Mouse (Mus musculus) left cerebral cortex, postnatal 36 days (tissue): ENCODE measurements around the gene Atg9a. TPM values are rescaled to one million over a fixed set of nuclear protein-coding genes. Genes with fewer than 3 reads are reported as not detected.

Experiments
- DNase-seq, 2 experiments: peaks; one replicate each; pipeline ENCODE4 v3.0.0; 2021 to 2022; ENCODE audit warnings: low spot score in 2 of 2, mixed read lengths in 1 of 2
- intact Hi-C: fragments of 180-260 bp; cut with DNase I; formaldehyde crosslinking; loops from one replicate; pipeline ENCODE4 v1.15.1; 2025
- total RNA-seq, 2 experiments: library from RNA; stranded (reverse); gene quantifications; 2 replicates each; pipeline ENCODE4 v1.2.3; 2021

The Atg9a gene
- total RNA-seq, 2 experiments from 2014 or later: 138 to 146 TPM

DNA sequence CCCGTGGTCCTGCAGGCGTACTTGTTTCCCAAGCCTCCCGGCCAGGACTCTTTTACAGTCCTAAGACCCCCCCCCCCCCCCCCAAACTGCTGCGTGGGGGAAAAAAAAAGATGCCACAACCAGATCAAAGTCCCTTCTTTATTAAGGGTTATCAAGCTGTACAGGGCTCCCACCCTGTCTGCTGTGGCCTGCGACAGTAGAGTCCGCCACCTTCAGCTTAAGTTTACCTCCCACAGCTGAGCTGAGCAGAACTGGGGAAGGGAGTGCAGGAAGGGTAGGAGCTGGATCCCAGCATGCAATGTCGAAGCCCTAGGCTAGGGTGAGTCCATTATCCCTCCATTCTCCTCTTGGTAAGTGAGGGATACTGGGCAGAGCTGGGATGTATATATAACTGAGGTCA is 11.3 kb downstream of the Atg9a start:
- intact Hi-C loops: no loop called here
- DNase-seq: no peak

DNA sequence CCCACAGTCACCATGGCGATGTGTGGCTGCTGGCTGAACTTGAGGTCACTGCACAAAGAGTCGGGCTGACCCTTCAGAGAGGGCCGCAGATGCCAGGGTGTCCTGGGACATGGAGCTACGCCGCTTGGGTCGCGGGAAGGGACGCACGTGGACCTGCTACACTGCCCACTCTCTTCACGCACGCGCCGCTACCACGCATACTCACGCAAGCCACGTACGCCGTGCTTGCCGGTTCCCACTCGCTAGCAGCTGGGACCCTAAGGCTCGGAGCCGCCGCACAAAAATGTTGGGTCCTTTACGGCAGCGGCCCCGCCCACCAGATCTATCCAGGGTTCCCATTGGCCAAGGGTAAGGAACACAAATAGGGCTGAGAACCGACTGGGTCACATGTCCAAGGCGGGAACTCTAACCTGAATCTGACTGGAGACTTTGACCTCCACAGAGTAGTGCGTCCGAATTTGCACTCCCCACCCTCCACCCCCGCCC is 11.8 kb downstream of the Atg9a start, which contains the start of gene Abcb6:
Gene Abcb6 (minus strand): TSS at position 288 of the 486 bp plus-strand sequence.
- intact Hi-C loops: no loop called here
- peak; percentile 90 to 92 for DNase-seq

DNA sequence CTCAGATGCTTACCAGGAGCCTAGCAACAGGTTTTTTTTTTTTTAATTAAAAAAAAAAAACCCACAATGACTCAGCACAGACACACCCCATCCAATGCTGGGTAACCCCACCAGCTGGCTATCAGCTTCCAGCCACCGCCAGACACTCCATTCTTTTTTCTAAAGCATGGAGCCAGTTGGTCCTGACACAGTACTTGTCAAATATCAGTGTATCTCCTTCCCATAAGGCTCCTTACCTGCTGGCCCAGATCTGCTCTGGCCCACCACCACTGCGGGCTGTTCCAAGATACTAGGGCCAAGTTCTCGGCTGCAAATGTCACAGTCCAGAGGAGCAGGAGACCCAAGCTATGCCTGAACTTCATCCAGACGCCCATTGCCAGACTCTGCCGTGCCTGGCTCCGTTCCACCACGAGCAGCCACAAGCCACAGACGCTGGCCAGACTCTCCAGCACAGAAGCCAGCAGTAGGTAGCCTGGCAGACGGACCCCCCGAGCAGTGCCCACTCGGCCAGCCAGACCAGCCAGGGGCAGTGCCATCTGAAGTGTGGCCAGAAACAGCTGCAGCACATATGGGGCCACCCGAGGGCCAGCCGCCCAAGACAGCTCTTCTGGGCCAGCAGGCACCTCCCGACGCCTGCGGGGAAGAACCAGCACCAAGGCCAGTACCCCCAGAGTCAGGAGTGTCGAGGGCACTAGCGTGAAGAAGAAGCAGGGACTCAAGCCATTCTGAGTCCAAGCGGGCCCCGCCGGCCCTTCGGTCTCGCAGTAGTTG is 12.5 kb downstream of the Atg9a start:
- intact Hi-C loops: no loop called here
- DNase-seq: peak; percentile 34 to 40

DNA sequence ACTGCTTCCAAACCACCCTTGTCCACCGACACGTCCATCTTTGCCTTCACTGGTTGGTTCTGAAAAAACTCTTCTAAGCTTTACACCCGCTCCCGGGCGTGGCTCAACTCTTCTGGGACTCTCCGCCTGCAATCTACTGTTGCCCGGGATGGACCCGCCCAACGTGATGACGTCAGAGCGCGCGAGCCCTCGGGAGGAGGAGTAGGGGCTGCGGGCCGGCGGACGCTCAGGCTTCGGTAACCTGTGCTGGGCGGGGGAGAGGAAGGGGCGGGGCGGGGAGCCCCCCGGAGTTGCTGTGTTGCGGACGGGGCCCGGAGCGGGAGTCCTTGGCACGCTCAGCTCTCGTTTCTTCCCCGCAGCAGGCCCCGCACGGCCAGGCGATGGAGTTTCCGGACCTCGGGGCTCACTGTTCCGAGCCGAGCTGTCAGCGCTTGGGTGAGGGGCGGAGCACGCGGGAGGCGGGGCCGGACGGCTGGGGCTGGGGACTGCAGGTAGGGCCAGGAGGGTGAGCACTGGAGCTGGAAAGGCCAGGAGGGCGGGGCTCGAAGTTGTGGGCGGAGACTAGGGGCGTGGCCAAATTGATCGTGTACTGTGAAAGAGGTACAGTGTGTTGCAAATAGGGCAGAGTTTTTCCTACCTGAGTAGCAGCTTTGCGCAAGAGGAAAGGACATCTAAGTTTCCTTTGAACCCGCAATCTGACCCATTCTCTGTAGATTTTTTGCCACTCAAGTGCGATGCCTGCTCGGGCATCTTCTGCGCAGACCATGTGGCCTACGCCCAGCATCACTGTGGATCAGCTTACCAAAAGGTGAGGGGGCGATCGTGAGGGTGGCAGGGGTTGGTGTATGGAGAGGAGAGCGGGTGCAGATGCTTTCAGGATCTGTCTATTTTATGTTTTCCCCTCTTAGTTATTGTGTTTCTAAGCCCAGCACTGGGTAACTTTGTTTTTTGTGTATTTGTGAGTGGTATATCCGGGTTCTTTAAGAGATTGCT is 23.2 kb downstream of the Atg9a start, which contains the start of gene Zfand2b:
Gene Zfand2b (plus strand): TSS at position 175 of the 993 bp plus-strand sequence.
- peak; percentile 94 to 95 for DNase-seq
- intact Hi-C loops: loop anchor here (2.0 kb wide), 1 partner anchor 26 kb away; the partner anchor contains the start of genes Cnppd1 and Retreg2

DNA sequence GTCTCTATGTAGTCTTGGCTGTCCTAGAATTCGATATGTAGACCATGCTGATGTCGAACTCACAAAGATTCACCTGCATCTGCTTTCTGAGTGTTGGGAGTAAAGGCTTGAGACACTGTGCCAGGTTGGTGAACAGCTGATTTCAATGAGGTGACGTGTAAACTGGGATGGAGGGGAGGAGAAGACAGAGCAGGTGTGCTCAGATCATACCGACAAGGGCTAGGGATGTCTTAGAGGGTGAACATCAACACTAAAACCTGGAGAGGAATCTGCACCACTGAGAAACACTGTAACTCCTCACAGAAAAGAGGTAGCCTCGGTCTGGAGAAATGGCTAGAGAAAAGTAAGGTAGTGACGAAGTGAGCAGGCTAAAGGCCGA is 23.9 kb downstream of the Atg9a start:
- intact Hi-C loops: loop anchor here (2.0 kb wide), 1 partner anchor 25 kb away; the partner anchor contains the start of genes Cnppd1 and Retreg2
- DNase-seq: no peak

DNA sequence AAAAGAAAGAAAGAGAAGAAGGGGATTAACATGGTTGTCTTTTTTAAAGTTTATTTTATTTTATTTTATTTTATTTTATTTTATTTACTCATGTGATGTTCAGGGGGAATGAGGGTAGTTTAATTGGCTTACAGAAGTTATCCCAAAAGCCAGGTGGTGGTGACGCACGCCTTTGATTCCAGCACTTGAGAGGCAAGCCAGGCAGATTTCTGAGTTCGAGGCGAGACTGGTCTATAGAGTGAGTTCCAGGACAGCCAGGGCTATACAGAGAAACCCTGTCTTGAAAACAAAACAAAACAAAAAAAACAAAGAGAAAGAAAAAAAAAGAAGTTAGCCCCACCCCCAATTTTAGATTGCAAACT is 31.8 kb downstream of the Atg9a start:
- no peak for DNase-seq
- intact Hi-C loops: no loop called here

DNA sequence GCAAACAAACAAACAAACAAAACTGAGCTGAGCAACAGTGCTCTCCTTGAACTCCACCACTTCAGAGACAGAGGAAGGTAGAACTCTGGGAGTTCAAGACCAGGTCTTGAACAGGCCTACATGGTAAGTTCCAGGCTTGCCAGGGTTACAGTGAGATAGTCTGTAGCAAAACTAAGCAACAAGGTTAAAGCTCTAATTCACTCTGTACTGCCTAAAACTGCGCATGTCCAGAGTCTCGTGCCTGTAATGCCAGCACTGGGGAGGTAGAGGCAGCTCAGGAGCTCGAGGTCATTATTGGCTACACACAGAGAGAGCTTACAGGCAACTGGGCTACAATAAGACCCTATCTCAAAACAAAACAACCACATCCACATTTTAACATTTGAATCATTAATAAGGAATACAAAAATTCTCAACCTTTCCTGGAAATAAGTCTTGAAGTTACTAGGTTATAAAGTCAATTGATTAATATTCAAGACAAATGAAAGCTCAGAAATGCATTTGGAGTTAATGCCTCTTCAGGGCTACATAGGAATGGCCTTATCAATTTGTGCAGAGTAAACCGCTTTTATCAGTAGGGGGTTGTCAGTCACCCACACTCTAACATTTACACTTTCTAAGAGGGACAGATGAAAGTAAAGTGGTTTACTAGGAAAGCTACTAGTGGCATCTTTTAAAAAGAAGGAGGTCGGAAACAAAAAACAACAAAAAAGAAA is 32.3 kb downstream of the Atg9a start:
- intact Hi-C loops: no loop called here
- DNase-seq: no peak

DNA sequence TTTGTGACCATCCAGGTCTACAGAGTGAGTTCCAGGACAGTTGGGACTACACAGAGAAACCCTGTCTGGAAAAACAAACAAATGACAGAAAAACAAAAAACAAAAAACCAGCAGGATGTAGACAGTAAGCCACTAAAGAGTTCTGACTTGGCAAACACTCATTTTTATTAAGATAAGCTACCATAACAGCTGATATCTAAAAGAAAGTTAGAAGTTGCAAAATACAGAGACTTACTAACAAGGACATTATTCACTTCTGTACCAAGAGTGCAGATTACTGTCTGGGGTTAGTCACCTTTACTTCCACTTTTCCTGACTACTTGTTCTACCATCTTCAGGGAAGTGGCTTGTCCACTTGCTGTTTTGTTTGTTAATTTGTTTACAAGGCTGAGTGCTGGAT is 33.0 kb downstream of the Atg9a start:
- no peak for DNase-seq
- intact Hi-C loops: no loop called here

DNA sequence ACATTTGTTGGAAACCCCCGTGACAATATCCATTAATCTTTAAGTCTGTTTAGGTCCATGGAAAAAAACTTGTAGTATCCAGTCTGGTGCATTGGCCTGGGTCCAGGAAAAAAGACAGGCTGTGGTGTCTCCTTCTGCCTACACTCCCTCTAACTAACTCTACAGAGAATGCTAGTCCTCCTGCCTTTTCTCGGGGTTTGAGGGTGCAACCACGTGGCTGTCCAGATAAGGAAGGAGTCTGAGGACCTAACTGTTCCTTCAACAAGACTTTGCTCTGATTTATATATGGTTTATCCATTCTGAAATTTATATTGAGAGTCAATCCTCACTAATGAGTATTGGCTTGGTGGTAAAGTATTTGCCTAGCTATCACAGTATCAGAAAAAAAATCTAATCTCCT is 36.2 kb downstream of the Atg9a start:
- intact Hi-C loops: no loop called here
- DNase-seq: no peak

DNA sequence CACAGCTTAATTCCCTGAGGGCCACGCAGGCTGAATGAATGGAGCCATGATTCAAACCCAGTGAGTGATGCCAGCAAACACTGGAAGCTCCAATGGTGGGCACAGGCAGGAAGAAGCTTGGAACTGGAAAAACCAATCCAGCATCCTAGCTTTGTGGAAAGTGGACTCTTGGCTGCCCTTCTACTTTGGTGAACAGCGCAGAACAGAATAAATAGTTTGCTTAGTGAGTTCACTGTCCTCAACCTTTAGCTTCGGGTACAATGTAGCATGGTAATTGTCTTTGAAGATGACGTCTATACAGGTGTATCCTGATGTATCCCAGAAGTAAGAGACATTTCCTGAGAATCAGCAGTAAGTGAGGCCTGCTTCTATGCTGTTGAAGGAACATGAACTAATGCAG is 43.3 kb downstream of the Atg9a start:
- no peak for DNase-seq
- intact Hi-C loops: no loop called here

DNA sequence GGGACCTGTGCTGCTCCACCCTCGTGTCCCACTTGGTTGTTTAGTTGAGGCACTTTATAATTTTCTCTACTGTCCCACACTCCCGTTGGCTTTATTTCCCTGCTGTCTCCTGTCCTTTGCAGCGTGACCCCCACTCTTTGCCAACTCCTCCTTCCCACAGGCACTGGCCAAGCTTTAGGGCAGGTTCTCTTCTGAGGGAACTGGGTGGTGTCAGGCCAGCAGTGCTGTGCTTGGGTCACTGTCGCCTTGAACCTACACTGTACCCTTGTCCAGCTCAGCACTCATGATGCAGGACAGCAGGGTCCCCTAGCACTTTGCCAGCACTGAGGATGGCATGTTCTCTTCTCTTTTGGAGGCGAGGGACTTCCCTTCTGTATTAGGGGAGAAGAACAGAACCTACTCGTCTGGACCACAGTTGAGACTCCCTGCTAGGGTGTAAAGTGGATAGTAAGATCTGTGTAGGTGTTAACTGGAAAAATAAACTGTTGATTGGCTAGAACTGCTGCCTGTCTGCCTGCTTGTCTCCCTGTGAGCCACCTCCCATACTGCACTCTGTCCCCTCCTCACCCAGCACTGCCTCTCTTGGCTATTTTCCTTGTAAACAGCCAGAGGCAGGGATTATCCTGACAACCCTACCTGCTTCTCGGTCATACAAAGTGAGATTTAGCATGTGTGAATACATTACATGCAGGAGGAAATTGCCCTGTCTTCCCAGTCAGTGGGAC is 44.4 kb downstream of the Atg9a start:
- DNase-seq: no peak
- intact Hi-C loops: no loop called here

DNA sequence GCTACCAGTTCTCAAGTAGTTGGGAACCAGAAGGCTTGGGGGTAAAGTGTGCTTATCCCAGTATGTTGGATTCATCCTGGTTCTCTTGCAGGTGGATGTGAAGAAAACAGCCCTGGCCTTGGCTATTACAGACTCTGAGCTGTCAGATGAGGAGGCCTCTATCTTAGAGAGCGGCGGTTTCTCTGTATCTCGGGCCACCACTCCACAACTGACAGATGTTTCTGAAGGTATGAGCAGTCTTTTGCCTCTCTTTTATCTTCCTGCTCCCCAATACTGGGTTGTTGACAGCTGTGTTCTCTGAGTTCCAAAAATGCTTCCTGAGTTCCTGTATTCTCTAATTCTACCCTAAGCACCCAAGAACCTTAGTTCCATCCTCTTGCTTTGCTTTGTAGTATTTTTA is 46.4 kb downstream of the Atg9a start:
- no peak for DNase-seq
- intact Hi-C loops: no loop called here

DNA sequence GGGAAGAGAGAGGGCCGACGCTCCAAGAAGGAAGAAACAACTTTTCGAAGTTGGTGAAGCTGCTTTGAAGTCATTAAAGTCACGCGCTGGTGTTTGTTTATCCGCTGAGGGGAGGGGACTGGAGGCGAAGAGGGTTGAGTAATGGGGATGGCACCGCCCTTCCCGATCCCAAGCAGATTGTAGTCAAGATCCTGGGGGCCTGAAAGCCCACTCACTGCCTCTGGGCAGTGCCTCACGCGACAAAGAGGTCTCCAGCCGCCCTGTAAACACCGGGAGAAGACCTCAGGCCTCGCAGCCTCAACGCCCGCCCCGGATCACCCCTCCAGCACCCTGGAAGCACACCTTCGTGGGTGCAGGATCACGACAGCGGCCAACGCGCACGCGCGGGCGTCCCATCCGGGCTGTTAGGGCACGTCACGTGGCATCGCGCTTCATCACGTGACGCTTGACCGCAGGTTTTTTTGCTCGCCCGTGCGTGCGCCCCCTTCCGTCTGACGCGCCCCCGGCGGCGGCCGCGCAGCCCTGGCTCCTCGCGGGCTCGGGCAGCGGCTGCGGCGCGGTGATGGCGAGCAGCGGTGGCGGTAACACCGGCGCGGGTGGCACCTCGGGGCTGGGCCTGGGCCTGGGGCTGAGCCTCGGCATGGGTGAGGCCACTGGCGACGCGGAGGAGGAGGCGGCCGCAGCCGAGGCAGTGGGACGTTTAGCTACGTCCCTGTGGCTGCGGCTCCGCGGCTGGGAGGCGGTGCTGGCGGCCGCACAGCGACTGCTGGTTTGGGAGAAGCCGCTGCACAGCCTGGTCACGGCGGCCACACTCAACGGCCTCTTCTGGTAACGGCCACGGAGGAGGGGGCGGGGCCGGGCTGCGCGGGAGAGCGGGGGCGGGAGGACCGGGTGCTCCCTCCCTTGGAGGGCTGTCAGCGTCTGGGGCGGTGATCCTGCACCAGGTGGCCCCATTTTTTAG is 49.4 kb downstream of the Atg9a start, which contains the start of the genes Cnppd1 and Retreg2:
Gene Cnppd1 (minus strand): TSS at position 411 of the 961 bp plus-strand sequence.
Gene Retreg2 (plus strand): TSS at position 478 of the 961 bp plus-strand sequence.
- intact Hi-C loops: loop anchor here (2.0 kb wide), 1 partner anchor 26 kb away; the partner anchor contains the start of gene Zfand2b
- peak; percentile 97 for DNase-seq

DNA sequence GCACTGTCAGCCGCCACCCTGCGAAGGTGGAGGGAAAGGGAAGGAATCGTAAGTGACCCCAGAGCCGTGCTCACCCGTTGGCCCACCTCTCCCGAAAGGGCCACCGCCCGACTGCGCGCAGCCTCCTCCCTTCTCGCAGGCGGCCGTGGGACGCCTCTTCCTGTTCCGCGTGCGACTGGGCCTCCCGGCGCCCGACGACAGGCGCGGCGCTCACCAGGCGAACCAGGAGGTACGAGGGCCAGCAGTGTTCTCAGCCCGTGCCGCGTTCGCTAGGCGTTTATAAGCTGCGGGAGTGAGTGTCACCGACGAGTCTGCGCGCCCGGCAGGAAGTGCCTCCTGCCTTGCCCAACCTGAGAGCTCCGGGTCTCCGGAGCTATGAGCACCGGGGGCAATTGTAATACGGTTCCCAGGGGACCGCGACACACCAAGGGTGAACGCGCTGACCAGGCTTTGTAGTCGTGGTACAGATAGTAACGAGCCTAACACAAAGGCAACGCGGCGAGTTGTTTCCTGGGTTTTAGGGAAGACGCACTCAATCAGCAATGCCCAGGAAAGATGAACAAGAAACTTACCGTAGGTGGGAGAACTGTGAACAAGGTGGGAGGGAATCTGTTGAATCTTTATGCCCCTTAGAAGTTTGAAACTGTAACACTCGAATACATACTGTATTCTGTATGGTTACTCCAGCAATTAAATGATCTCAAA is 50.4 kb downstream of the Atg9a start:
- peak; percentile 66 to 78 for DNase-seq
- intact Hi-C loops: loop anchor here (2.0 kb wide), 1 partner anchor 27 kb away; the partner anchor contains the start of gene Zfand2b

DNA sequence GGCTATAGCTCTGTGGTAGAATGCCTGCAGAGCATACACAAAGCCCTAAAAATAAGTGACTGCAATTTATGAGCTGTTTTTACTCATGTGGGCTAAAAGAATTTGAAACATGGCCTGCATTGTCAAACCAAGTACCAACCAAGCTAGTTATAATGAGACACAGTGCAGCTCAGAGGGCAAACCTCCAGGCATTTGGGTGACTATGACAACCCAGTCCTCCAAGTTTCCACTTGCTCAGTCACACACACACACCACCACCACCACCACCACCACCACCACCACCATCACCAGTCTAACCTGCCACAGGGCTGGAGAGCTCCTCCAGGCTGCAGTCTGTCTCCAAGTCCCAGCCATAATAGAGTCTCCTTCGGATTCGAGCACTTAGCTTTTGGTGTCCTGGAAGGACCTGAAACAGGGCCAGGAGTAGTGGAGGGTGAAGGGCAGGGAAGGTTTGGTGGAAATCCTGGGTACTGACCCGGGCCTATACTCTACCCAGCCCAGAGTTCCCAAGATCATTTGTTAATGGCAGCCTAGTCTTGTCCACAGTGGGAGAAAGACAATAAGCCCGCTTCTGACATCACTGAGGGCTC is 51.3 kb downstream of the Atg9a start:
- no peak for DNase-seq
- intact Hi-C loops: no loop called here

DNA sequence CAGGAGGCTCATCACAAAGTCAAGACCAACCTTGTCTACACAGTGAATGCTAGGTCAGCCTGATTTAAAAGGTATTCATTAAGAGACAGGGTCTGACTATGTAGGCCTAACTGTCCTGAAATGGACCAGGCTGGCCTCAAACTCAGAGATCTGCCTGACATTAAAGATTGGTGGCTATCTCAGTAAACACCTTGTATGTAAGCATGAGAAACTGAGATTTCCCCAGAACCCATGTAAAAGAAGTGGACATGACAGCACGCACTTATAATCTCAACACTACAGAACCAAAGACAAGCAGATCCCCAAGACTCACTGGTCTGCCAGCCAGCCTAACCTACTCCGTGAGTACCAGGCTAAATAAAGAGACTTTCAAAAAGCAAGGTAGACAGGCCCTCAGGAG is 53.5 kb downstream of the Atg9a start:
- no peak for DNase-seq
- intact Hi-C loops: no loop called here

DNA sequence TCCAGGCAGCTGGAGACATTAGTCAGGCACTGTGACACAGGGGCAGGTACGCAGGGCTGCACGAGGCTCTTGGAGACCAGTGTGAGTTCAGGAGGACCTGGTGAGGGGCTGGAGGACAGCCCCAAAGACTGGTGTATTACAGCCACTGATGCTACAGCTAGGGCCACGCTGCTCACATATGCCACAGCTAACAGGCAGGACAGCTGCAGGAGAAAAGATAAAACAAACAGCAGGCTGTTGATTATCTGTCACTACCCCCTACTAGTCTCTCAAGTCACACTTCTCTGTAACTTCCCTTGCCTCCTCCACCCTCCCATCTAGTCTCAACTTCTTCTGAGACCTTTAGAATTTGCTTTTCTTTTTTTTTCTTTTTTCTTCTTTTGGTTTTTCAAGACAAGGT is 55.3 kb downstream of the Atg9a start:
- DNase-seq: no peak
- intact Hi-C loops: no loop called here
